Mouse (Mus musculus) adrenal gland, postnatal 4 days (tissue): ENCODE results near the gene Sh3kbp1. TPM values are rescaled to one million over a fixed set of nuclear protein-coding genes. Genes with fewer than 3 reads are reported as not detected.

Experiments used
- DNase-seq, 2 experiments: peaks; one replicate each; pipeline ENCODE4 v3.0.0; 2021 to 2022; ENCODE audit warnings: low spot score in 2 of 2, mixed read lengths in 2 of 2
- total RNA-seq, 2 experiments: library from RNA; stranded (reverse); gene quantifications; 2 replicates each; pipeline ENCODE4 v1.2.3; 2021

Sh3kbp1 gene
- total RNA-seq, 2 experiments from 2014 or later: 24.7 to 30.8 TPM

DNA sequence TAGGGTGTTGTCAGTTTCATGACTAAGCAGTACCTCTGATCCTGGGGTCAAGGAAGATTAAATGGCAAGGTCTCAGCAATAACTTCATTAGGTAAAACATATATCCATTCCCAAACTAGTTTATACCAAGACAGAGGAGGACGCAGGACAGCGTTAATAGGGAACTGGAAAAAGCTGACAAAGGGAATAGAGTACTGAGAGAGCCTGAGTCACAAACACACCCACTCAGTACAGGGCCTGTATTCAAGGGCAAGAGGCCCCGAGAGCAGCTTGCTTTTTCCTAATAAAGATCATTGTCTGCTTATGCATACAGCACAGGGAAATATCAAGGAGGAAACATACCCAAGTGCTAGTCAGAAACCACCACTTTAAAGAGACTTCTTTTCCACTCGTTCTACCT lies 284.5 kb downstream of the Sh3kbp1 start:
- DNase-seq: no peak

DNA sequence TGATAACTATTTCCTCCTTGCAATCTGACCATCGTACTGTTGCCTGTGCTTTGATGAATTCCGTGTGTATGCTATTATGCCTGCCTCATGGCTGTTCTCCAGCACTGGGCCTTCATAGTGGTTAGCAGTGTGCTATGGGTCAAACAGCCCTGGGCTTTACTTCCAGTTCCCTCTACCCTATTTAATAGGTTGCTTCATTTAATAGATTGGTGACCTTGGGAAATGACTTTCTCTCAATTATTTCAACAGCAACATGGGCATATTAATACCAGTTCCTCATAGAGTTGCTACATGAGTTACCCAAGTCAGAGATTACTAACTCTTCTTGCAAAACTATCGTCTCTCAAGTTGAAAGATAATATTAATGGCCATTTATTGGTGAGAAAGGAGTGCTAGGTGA lies 285.0 kb downstream of the Sh3kbp1 start:
- DNase-seq: no peak

DNA sequence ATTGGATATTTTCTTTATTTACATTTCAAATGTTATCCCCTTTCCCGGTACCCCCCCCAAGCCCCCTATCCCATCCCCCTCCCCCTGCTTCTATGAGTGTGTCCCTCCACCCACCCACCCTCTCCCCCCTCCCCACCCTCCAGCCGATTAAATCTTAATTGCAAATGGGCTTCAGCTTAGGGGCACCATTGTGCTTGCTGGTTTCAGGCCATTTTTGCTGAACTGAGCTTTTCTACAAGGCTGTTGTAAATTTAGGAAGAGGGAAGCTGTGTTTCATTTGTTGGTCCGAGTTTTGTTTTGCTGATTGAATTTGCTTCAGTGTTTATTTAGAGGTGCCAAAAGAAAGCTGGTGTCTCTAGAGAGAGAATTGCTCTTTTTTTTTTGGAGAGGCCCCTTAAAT lies 286.4 kb downstream of the Sh3kbp1 start:
- no peak for DNase-seq

DNA sequence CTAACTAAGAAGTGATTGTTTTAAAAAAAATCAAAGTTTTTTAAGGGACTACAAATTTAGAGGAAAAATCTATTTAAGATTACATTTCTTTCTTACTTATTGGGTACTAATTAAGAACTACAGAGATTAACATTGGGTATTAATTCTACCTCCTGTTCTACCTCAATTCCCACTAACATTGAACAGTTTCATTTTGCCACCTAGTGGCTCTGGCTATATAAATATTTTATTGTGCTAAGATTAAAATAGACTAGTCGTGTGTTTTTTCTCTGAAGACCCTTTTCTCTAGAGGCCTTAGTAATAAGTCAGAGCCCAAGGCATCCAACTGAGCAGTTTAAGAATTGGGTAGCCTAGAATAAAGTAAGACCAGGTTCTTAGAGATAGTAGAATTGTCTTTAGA lies 288.1 kb downstream of the Sh3kbp1 start:
- no peak for DNase-seq

DNA sequence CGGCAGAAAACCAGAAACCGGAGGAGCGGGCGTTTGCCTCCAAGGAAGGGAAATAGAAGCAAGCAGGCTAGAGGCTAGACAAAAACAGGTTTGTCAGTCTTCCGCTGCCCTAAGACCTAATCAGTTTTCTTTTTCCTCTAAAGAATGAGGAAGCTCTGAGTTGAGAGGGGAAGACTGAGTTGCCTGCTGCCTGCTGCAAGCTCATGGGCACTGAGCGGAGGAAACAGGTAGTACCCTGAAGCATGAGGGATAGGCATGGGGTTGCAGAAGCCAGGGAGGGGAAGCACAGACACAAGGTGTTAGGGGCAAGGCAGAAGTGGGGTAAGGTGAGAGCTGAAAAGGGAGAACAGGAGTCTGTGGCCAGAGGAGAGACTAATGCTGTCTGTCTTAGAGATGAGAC lies 297.7 kb downstream of the Sh3kbp1 start:
- no peak for DNase-seq

DNA sequence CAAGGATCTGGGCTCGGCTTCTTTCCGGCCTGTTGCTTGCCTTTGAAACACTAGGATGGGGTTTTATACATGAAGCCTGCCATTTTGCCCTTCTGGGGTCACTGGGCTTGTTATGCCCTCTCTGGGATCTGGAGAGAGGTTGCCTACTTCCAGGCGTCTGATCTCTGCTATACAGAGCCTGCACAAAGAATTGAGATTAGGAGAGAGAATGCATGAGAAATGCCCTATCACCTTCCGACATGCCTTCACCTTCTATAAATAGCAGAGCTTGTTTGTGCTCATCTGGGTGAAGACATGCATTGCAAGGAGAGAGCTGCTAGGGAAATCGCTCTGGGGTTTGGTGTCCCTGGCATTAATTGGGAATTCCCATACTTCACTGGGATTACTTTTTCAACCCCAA lies 301.1 kb downstream of the Sh3kbp1 start:
- no peak for DNase-seq

DNA sequence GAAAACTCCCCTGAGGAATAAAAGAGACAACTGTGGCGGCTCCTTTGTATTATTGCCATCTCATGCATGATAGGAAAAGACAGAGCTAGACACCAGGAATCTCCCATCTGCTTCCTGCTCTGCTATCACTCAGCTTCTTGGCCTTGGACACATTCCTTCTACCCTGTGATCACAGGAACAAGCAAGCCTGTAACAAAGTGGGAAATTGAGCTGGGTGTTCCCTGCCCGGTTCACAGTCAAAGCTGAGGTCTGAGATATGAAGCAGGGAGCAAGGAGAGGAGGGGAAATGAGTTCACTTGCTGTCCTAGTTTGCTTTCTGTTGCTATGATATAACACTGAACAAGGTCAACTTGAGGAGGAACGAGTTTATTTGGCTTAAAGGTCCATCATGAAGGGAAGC lies 301.8 kb downstream of the Sh3kbp1 start:
- no peak for DNase-seq

DNA sequence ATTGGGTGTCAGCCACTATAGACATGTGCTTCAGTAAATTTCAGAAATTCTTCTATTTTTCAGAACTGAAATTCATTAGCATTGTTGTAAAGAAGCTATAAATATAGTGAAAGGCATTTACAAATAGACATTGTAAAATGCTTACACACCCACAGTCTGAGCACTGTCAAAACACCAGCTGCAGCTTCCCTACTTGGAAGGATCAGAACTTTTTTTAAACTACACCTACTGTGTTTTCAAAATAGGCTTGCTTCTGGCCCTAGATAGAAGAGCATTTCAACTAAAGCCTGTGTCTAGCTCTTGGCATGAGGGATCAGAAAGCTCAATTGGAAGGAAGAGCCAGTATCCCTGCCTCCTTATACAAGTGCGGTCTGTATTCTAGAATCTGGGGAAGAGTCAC lies 305.0 kb downstream of the Sh3kbp1 start:
- DNase-seq: no peak

DNA sequence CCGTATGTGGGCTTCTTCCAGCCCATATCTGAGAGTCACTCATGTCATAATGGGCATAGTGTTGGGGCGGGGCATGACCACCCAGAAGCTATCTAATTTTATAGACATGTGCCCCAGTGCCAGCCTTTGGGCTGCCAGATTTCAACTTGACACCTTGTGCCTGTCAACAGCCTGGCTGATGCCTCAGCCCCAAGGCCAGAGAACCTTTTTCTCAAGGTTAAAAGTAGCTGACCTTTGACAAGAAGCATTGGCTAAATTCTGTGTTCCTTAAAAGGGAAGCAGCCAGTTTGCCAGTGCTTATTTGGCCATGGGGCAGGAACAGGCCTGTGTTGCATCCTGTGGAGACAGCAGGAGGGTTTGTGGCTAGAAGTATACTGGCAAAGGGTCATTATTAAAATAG lies 315.5 kb downstream of the Sh3kbp1 start:
- no peak for DNase-seq

DNA sequence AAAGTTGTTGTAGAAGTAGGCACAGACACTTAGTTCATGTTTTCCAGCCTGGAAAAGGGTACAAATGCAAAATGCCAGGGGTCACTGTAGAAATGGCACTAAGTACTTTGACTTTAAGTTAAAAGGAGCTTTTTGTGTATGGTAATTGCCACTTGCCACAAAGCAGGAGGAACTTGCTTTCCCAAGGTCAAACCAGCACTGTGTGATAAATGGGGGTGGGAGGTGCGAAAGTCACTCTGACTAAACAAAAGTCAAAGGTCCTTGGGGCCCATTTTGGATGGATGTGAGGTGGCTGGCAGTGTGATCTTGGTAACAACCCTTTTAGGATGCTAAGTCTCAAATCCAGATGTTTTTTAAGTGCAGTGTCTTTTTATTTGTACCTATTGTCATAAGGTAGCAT lies 316.5 kb downstream of the Sh3kbp1 start:
- no peak for DNase-seq

DNA sequence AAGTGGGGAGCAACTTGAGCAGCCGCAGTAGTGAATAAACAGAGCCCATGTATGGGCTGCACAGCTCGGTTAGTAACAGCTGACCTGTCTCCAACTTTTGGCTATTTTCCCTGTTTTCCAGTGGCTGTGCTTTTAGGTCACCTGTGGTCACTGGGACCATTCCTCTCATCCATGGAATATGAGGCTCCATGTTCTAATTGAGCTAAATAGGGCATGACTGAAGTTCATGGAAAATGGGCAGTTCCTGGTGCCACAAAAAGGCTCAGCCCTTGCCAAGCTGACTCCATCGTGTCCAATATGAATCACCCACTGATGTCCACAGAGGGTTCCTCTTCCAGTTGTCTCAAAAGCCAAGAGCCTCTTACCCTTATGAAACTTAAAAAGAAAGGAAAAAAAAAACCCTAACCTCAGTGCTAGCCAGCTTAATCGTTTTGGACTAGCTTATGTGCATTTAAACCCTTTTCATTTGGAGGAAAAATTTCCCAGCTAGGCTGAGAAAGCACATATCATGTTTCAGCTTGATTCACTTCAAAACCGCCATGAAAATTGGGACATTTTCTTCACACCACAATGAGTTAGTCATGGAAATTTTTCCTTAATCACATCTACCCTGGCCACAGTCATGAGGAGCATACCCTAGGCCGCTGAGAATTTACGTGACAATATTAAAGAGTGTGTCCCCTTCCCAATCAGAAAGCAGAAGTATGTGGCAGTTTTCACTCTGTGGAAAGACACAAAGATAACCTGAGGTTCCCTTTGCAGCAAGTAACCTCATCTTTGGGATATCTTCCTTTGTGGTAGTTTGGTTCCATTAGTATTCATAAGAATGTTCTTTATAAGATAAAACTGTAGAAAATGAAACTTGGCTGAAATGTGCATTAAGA lies 326.7 kb downstream of the Sh3kbp1 start:
- DNase-seq: no peak

DNA sequence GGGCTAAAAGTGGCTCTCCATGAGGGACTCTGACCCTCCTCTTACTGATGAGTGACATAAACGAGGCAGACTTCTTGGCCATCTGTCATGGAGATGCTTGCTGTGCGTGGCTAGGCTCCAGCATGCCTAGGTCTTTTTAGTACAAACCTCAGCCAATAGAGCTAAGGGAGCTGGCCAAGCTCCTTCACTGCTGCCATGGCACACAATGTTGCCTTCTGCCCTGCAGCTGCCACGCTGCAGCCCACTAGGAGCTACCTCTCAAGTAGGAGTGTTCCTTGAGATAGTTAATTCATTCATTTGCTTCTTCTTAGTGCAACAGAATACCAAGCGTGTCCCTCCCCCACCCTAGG lies 327.3 kb downstream of the Sh3kbp1 start:
- DNase-seq: no peak

DNA sequence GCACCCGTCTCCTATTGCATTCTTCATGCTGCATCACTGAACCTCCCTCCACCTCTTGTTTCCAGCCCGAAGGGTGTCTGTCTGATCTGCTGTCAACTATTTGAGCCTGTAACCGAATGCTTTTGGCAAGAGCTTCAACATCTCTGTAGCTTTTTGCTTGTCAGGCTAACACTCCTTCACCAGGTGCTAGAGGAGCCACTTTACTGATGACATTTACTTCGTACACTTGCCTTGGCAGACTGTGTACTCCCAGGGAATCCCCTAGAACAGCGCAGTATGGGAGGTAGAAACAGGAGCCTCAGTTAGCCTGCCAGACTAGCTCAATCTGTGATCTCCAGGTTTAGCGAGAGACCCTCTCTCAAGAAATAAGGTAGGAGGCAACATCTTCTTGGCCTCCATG lies 328.4 kb downstream of the Sh3kbp1 start:
- no peak for DNase-seq

DNA sequence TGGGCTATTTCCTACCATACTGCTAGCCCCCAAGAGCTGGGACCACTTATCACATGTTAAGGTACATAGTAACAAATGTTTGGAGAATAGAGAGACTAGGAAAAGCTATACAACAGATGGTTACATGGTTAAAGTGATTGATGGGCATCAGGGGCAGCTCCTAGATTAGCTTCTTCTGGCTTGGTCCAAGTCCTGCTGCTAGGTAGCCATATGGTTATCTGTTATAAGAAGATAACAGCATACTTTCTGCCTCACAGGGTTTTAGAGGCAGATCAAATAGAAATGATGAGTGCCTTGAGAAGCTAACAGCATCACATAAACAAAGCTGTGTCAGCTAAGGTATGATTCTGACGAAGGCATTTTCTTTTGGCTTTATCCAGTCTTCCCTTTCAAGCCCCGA lies 334.3 kb downstream of the Sh3kbp1 start:
- no peak for DNase-seq

DNA sequence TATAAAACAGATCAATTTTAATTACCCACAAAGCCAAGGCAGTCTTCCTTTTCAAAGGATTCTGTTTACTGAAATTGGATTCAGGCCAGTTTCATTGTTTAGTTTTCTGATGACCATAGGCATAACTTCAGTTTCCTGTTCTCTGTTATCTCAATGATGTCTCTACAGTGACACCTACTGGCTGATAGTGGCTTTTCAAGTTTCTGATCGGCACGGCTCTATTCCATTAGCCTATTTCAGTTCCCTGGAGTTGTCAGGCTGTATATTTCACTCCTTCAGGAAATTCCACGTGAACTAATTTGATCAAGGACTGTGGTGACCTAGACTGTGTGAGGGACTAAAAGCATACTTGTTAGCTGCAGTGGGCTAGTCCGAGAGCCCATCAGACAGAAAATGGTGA lies 336.2 kb downstream of the Sh3kbp1 start:
- peak in 1 of 2 experiments; percentile 3 for DNase-seq

DNA sequence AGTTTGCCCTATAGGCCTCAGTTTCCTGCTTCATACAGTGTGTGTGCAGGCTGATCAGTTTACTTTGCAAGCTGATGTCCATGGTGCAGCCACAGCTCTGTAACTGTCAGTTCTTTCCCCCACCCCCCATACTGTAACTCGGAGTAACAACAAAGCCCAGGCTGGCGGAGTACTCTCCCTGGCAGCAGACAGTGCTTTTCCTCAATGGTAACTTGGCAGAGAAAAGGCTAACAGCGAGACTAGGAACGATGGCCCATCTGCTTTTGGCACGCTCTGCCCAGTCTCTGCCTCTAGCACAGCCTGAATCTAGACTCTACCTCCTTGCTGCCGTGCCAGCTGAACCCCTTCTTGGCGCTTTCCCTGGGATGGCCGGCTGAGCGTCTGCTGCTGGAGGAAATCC lies 336.9 kb downstream of the Sh3kbp1 start:
- no peak for DNase-seq

DNA sequence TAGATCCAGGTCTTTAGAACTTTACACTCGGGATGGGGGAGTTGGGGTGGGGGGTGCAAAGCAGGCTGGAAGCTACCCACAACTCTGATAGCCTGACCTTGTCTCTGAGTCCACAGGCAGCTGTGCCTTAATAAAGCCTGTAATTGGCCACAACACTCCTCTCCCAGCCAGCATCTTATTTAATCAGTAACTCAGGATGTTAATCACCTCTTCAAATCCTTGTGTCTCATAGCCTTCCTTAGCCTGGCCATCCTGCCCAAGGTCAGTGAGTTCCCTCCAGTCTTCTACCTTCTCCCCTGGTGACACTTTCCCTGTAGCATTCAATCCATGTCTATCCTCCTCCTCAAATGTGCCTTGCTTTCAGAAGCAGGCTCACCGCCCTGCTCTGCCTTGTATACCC lies 342.0 kb downstream of the Sh3kbp1 start:
- no peak for DNase-seq

DNA sequence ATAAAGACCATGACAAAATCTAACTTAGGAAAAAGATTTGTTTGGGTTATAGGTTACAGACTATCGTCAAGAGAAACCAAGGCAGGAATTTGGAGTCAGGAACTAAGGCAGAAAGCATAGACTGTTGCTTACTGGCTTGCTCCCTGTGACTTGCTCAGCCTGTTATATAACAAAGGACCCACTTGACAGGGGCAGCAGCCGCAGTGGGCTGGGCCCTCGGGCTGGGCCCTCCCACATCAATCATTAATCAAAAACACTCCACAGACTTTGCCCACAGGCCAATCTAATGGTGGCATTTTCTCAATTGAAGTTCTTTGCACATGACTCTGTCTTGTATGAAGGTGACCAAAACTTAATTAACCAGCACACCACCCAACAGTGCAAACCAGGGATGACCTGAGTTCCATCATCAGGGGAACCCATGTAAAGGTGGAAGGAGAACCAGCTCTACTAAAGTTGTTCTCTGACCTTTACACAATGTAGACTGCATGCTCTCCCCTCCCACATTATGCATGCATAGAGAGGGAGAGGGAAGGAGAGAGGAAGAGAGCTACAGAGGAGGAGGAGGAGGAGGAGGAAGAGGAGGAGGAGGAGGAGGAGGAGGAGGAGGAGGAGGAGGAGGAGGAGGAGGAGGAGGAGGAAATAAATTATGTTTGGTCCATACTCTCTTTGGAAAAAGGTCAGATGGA lies 344.2 kb downstream of the Sh3kbp1 start:
- DNase-seq: no peak

DNA sequence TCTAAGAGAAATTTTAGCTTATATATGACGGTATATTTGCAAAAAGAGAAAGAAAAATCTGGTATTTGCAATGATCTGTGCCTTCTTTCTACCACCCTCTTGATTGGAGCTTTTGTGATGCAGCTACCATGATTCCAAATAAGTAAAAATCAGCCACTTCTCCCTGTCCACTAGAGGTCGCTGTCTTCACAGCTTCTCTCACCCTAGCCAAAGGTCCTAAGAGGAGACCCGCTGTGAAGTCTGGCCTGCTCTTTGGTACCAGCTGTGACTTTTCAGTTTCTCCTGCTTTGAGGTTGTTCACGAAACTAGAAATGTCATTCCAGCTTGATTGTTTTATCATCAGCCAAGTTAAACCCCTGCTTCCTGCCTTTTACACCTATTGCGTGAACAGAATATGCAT lies 346.7 kb downstream of the Sh3kbp1 start:
- no peak for DNase-seq

DNA sequence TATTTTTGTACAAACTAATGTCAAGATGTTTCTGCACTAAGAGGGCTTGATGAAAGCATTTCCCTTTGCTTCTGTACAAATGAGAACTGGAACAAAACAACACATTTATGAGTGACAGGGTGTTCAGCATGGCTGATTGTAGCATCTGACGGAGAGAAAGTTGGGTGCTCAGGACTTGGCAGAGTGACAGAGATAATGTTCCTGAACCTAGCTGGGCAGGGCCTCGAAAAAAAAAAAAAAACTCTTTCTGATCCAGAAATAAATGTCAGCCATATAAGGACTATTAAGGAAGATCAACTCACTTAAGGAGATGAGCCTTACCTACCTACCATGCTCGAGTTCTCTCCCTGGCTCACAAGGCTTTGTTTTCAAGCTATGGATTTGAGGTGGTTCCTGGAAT lies 349.2 kb downstream of the Sh3kbp1 start:
- no peak for DNase-seq

DNA sequence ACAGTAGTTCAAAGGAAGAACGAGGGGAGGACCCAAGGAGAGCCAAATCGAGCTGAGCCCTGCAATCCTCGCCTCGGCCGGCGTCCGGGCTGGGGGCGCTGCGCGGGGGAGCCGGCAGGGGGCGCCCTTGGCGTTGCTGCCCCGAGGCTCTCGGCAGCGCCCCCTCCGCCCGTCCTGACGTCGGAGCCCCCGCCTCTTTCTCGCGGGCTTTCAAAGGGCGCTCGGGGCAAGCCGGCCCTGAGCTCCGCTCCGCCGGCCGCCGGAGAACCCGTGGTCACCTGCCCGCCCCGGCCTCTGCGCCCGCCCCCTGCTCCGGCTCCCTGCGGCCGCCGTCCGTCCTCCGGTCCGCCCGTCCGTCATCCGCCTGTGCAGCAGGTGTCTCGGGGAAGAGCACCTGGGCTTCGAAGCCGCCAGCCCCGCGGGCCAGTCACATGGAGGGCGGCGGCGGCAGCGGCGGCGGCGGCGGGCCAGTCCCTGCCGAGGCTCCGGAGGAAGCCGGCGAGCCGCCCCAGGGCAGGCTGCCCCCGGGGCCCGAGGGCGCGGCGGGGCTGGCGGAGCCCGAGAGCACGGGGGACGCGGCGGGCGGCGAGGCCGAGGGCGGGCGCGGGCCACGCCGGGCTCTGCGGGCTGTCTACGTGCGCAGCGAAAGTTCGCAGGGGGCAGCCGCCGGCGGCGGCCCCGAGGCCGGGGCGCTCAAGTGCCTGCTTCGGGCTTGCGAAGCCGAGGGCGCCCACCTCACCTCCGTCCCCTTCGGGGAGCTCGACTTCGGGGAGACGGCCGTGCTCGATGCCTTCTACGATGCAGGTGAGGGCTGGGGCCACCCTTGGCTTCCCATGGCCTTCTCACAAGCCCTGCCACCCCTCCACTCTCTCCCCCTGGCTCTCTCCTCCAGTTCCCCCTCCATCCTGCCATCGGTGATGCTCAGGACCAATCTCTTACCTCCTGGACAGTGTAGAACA lies 361.2 kb downstream of the Sh3kbp1 start, which contains the start of gene Map3k15:
TSS of gene Map3k15 (plus strand) at position 432 of the 959 bp plus-strand sequence.
- peak; percentile 13 to 28 for DNase-seq

DNA sequence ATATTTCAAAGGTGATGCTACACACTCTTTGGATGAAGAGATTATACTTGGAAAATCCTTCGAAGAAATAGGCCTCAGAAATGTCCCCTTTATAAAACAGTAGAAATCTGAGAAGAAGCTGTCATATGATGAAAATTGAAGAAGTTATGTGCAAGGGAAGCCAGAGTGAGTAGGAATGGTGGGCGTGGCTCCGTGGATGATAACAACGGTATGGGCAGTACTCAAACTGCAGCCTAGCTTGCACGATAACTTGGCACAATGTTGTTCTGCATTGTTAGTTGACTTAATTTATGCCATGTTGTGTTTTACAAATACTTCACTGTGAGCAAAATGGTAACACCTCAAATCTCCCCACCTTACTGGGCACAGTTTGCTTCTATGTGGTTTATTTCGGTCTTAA lies 368.7 kb downstream of the Sh3kbp1 start:
- DNase-seq: no peak
